Mouse (Mus musculus) midbrain, embryonic 13.5 days (tissue): ENCODE results near the gene Lsm3. TPM values are rescaled to one million over a fixed set of nuclear protein-coding genes. Genes with fewer than 3 reads are reported as not detected.
A peak's percentile ranks its signal among the peaks of the same experiment; 100 is the strongest.

Experiments
- ATAC-seq: fragments of 200-750 bp; cut with Nextera tagmentation; 2 replicates; pipeline ENCODE4 v1.8.0; 2017; ENCODE audit warnings: mild to moderate bottlenecking, moderate TSS enrichment, moderate library complexity
- H3K27ac ChIP-seq: fragments of 300-500 bp; sonication (generic); 2 replicates; pipeline ENCODE4 v1.5.1; 2015; ENCODE audit warnings: inconsistent platforms, mild to moderate bottlenecking, moderate library complexity
- H3K27me3 ChIP-seq: fragments of 300-500 bp; sonication (generic); 2 replicates; pipeline ENCODE4 v1.6.1; 2015; ENCODE audit warnings: mild to moderate bottlenecking, inconsistent platforms
- H3K36me3 ChIP-seq: fragments of 300-500 bp; sonication (generic); 2 replicates; pipeline ENCODE4 v1.6.1; 2015; ENCODE audit warnings: mild to moderate bottlenecking, inconsistent platforms
- H3K4me1 ChIP-seq: fragments of 300-500 bp; sonication (generic); replicated peaks from 2 replicates; pipeline ENCODE4 v1.6.1; 2015; ENCODE audit warnings: inconsistent platforms
- H3K4me2 ChIP-seq: fragments of 300-500 bp; sonication (generic); replicated peaks from 2 replicates; pipeline ENCODE4 v1.6.1; 2015; ENCODE audit warnings: moderate library complexity, mild to moderate bottlenecking, inconsistent platforms
- H3K4me3 ChIP-seq: fragments of 300-500 bp; sonication (generic); replicated peaks from 2 replicates; pipeline ENCODE4 v1.5.1; 2015; ENCODE audit warnings: mild to moderate bottlenecking, inconsistent platforms
- H3K9ac ChIP-seq: fragments of 300-500 bp; sonication (generic); replicated peaks from 2 replicates; pipeline ENCODE4 v1.6.1; 2015; ENCODE audit warnings: mild to moderate bottlenecking, inconsistent platforms
- H3K9me3 ChIP-seq: fragments of 300-500 bp; sonication (generic); 2 replicates; pipeline ENCODE4 v1.6.1; 2016; ENCODE audit warnings: mild to moderate bottlenecking, inconsistent platforms
- WGBS: fragments of 180-500 bp; shearing (Covaris S2); methylation state at CpG from one replicate; pipeline ENCODE4 v1.1.7; 2015; 5-methylcytosine and 5-hydroxymethylcytosine counted together
- polyA plus RNA-seq: library from polyadenylated mRNA; unstranded; fragments of >200 nt; fragmentation: Nextera tagmentation; extraction: Ambion mirVana; gene quantifications from 2 replicates; pipeline ENCODE4 v1.2.1, GENCODE M21; 2015

Gene Lsm3
- polyA plus RNA-seq, 1 experiment from 2014 or later = 201 TPM

GRCm38 (mm10) chr6:91514737-91515362, 878 bp upstream of the Lsm3 start:
- peak overlapping the region; percentile 74 for H3K4me2 ChIP-seq
- 33% methylated on average over 10 of the region's 10 CpGs for WGBS
- no peak overlapping the region for H3K27ac ChIP-seq
- H3K9me3 ChIP-seq = no peaks in the 10 kb centered on the region
- peak overlapping the region; percentile 75 for H3K9ac ChIP-seq
- ATAC-seq = no peak; the same call in 1 of the 2 replicates
- peak overlapping the region; percentile 64 for H3K4me3 ChIP-seq
- peaks cover 25% of the 10 kb centered on the region for H3K36me3 ChIP-seq
- H3K27me3 ChIP-seq = no peaks in the 10 kb centered on the region
- peaks cover 32% of the 10 kb centered on the region for H3K4me1 ChIP-seq

- Histone ChIP-seq H3K9ac (no peak overlapping the region), H3K36me3 (peaks cover 57% of the 10 kb centered on the region), H3K4me1 (peaks cover 32% of the 10 kb centered on the region), H3K4me3 (no peak overlapping the region), H3K27ac (no peak overlapping the region), H3K27me3 (no peaks in the 10 kb centered on the region), H3K9me3 (no peaks in the 10 kb centered on the region), H3K4me2 (no peak overlapping the region)
- no peak for ATAC-seq
- 90% methylated on average over 7 of the region's 7 CpGs for WGBS
Observed at GRCm38 (mm10) chr6:91518454-91519020, 2.8 kb downstream of the Lsm3 start.

DNA sequence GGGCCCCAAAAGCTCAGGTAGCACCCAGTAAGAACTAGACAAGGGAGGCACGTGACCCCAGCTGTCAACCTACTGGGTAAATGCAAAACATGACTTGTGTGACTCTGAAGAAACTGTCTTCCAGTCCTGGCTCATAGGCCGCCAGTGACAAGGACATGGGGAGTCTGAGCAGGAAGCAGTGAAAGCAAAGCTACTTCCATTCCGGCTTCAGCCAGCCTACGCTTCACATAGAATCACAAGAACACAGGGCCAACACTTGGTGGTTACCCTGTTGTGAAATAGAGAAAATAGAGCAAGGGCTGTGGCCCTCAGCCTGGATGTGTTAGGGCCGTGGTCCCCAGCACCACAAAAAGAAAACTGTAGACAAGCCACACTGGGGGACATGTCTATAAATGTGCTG, 7.1 kb downstream of the Lsm3 start:
- Histone ChIP-seq H3K36me3 (peaks cover 76% of the 10 kb centered on the region), H3K4me1 (0 out of 2 replicates have a peak, but pooled peaks cover 4% of the 10 kb centered on the region), H3K27me3 (no peaks in the 10 kb centered on the region), H3K27ac (no peak overlapping the region), H3K9me3 (no peaks in the 10 kb centered on the region), H3K9ac (no peak overlapping the region), H3K4me3 (no peak overlapping the region), H3K4me2 (no peak overlapping the region)
- 91% methylated on average over 5 of the region's 5 CpGs for whole genome bisulfite sequencing
- no peak for ATAC-seq

DNA sequence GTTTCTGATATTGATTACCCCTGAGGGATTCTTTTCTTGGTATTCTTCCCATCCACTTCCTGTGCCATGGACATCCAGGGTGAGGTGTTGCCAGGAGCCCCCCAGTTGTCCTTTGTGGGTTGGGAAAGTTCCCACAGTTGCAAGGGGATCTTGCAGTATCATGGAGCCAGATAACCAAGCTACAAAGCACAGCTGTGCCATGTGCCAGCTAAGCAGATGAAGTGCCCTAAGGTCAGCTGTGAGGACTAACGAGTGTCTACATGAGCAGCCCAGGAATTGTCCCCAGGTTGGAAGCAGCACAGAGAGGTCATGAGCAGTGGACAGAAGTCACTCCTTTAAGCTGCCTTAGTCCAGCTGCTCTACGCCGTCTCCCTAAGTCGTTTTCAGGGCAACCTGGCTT, 9.8 kb downstream of the Lsm3 start:
- H3K9me3 ChIP-seq = no peaks in the 10 kb centered on the region
- WGBS = 86% methylated on average over 4 of the region's 4 CpGs
- no peak overlapping the region for H3K9ac ChIP-seq
- H3K4me3 ChIP-seq = no peak overlapping the region
- H3K4me2 ChIP-seq = no peak overlapping the region
- ATAC-seq = no peak
- no peaks in the 10 kb centered on the region for H3K27me3 ChIP-seq
- H3K27ac ChIP-seq = no peak overlapping the region
- no peaks in the 10 kb centered on the region for H3K4me1 ChIP-seq
- H3K36me3 ChIP-seq = peaks cover 58% of the 10 kb centered on the region

GRCm38 (mm10) chr6:91527227-91527860, 11.6 kb downstream of the Lsm3 start:
- 52% methylated on average over 5 of the region's 5 CpGs for WGBS
- peaks cover 40% of the 10 kb centered on the region for H3K36me3 ChIP-seq
- 0 out of 2 replicates have a peak, but pooled peaks have one; percentile 58 for ATAC-seq
- no peaks in the 10 kb centered on the region for H3K27me3 ChIP-seq
- no peaks in the 10 kb centered on the region for H3K9me3 ChIP-seq
- H3K4me1 ChIP-seq = no peaks in the 10 kb centered on the region
- no peak overlapping the region for H3K4me2 ChIP-seq
- H3K27ac ChIP-seq = no peak overlapping the region
- no peak overlapping the region for H3K4me3 ChIP-seq
- no peak overlapping the region for H3K9ac ChIP-seq

DNA sequence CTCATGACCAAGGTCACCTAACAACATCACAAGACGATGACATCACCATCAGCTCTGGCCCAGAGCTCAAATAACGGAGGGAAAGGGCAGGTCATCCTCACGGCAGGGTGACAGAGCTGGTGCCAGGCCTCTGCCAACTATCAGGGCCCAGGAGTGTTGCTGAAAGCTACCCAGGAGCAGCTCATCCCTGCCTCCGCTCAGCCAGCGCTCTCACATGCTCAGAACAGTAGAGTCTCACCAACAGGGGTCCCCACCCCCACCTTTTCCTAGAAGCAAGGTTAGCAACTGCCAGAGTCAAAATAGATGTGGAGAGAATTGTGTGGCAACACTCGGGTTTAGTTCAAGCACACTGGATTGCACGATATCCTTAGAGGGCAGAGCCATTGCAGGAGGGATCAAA, 12.5 kb downstream of the Lsm3 start:
- Histone ChIP-seq H3K4me1 (no peaks in the 10 kb centered on the region), H3K9me3 (no peaks in the 10 kb centered on the region), H3K4me2 (no peak overlapping the region), H3K4me3 (no peak overlapping the region), H3K27ac (no peak overlapping the region), H3K9ac (no peak overlapping the region), H3K36me3 (peaks cover 31% of the 10 kb centered on the region), H3K27me3 (no peaks in the 10 kb centered on the region)
- 91% methylated on average over 7 of the region's 7 CpGs for WGBS
- no peak for ATAC-seq

- Histone ChIP-seq H3K27ac (no peak overlapping the region), H3K36me3 (peaks cover 9% of the 10 kb centered on the region; the same call in 1 of the 2 replicates), H3K9ac (no peak overlapping the region), H3K9me3 (no peaks in the 10 kb centered on the region), H3K4me3 (no peak overlapping the region), H3K4me2 (no peak overlapping the region), H3K27me3 (no peaks in the 10 kb centered on the region), H3K4me1 (no peaks in the 10 kb centered on the region)
- 82% methylated on average over 8 of the region's 8 CpGs for WGBS
- no peak for ATAC-seq
Observed at GRCm38 (mm10) chr6:91530673-91531072, 14.9 kb downstream of the Lsm3 start.

GRCm38 (mm10) chr6:91531276-91531675, 15.5 kb downstream of the Lsm3 start:
- no peak overlapping the region for H3K27ac ChIP-seq
- no peak overlapping the region for H3K4me3 ChIP-seq
- no peak overlapping the region for H3K4me2 ChIP-seq
- H3K36me3 ChIP-seq = peaks cover 8% of the 10 kb centered on the region; the same call in 1 of the 2 replicates
- H3K9ac ChIP-seq = no peak overlapping the region
- 91% methylated on average over 6 of the region's 6 CpGs for WGBS
- no peaks in the 10 kb centered on the region for H3K9me3 ChIP-seq
- no peaks in the 10 kb centered on the region for H3K4me1 ChIP-seq
- ATAC-seq = no peak
- no peaks in the 10 kb centered on the region for H3K27me3 ChIP-seq

- H3K36me3 ChIP-seq = peaks cover 8% of the 10 kb centered on the region; the same call in 1 of the 2 replicates
- no peak overlapping the region for H3K9ac ChIP-seq
- no peaks in the 10 kb centered on the region for H3K4me1 ChIP-seq
- no peak overlapping the region for H3K4me3 ChIP-seq
- no peak overlapping the region for H3K4me2 ChIP-seq
- H3K27me3 ChIP-seq = no peaks in the 10 kb centered on the region
- H3K9me3 ChIP-seq = no peaks in the 10 kb centered on the region
- WGBS = 75% methylated on average over 6 of the region's 6 CpGs
- no peak for ATAC-seq
- no peak overlapping the region for H3K27ac ChIP-seq
Observed at GRCm38 (mm10) chr6:91532661-91533060, 16.9 kb downstream of the Lsm3 start.

- ATAC-seq = no peak
- WGBS = 73% methylated on average over 5 of the region's 5 CpGs
- H3K4me1 ChIP-seq = no peaks in the 10 kb centered on the region
- H3K4me3 ChIP-seq = no peak overlapping the region
- no peaks in the 10 kb centered on the region for H3K9me3 ChIP-seq
- H3K9ac ChIP-seq = no peak overlapping the region
- no peaks in the 10 kb centered on the region for H3K27me3 ChIP-seq
- no peak overlapping the region for H3K27ac ChIP-seq
- H3K4me2 ChIP-seq = no peak overlapping the region
- peaks cover 8% of the 10 kb centered on the region; the same call in 1 of the 2 replicates for H3K36me3 ChIP-seq
Observed at GRCm38 (mm10) chr6:91533359-91533758, 17.6 kb downstream of the Lsm3 start.

DNA sequence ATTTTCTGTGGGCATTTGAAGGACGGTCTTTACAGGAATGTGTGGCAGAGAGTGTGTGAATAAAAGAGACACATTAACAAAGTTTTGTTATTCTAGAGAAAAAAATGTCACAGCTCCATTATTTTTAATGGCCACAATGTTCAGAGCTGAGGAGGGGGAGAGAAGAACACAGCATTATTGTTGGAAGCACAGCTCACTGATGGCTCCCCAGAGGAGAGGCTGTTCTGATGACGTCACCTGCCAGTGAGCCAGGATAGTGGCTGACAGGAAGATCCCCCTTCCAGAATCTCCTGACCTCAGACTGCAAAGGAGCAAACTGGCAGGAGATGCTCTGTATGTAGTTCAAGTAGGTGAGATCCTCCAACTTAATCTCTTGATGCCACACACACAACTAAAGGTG, 18.0 kb downstream of the Lsm3 start:
- Histone ChIP-seq H3K27ac (no peak overlapping the region), H3K9ac (no peak overlapping the region), H3K4me3 (no peak overlapping the region), H3K9me3 (no peaks in the 10 kb centered on the region), H3K27me3 (no peaks in the 10 kb centered on the region), H3K36me3 (0 out of 2 replicates have a peak, but pooled peaks cover 4% of the 10 kb centered on the region), H3K4me1 (no peaks in the 10 kb centered on the region), H3K4me2 (no peak overlapping the region)
- WGBS = 53% methylated on average over 2 of the region's 2 CpGs
- ATAC-seq = no peak

GRCm38 (mm10) chr6:91534268-91534667, 18.5 kb downstream of the Lsm3 start:
- Histone ChIP-seq H3K27ac (no peak overlapping the region), H3K4me3 (no peak overlapping the region), H3K4me1 (no peaks in the 10 kb centered on the region), H3K27me3 (no peaks in the 10 kb centered on the region), H3K36me3 (no peaks in the 10 kb centered on the region), H3K4me2 (no peak overlapping the region), H3K9ac (no peak overlapping the region), H3K9me3 (no peaks in the 10 kb centered on the region)
- ATAC-seq = no peak
- WGBS = 93% methylated on average over 4 of the region's 4 CpGs
